Mouse (Mus musculus) neutrophil, adult 65 days (primary cell): ENCODE results near the gene Glt6d1. TPM values are rescaled to one million over a fixed set of nuclear protein-coding genes. Genes with fewer than 3 reads are reported as not detected.

Experiments
- total RNA-seq: library from RNA; stranded (reverse); gene quantifications from 2 replicates; pipeline ENCODE4 v1.2.4, GENCODE M21; 2023

Glt6d1 gene
- total RNA-seq = not detected in 2 replicates

GRCm38 (mm10) chr2:25815748-25816147 lies at the start of gene Glt6d1:
Gene Glt6d1 (minus strand): TSS chr2:25815848.

GRCm38 (mm10) chr2:25863337-25864131 lies 47.9 kb upstream of the Glt6d1 start, which contains the start of gene Kcnt1:
Gene Kcnt1 (plus strand): TSS chr2:25863734.

GRCm38 (mm10) chr2:25847226-25847625 lies 31.6 kb upstream of the Glt6d1 start, which contains the start of gene Sohlh1:
Gene Sohlh1 (minus strand): TSS chr2:25847248.

DNA sequence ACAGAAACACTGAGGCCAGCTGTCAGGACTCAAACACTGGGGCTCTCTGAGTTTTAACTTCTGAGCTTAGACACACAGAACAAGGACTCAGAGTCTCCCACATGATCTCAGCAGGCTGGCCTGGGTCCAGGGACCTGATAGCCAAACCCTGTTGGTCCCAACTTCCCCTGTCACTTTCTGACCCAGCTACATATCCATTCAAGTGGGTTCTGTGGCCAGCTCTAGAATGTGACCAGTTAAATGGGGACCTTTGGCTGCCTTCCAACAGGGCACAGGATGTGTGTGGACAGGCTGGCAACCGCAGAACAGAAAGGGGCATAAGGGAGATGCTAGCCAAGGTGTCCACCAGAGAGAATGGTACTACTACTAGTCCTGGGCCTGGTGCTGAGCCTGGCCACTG lies 7.2 kb upstream of the Glt6d1 start, which contains the start of gene Lcn9:
Gene Lcn9 (plus strand): TSS at position 348 of the 400 bp plus-strand sequence.

GRCm38 (mm10) chr2:25781957-25782356 lies 33.7 kb downstream of the Glt6d1 start, which contains the start of gene Gm13539:
Gene Gm13539 (plus strand): TSS chr2:25782257.

DNA sequence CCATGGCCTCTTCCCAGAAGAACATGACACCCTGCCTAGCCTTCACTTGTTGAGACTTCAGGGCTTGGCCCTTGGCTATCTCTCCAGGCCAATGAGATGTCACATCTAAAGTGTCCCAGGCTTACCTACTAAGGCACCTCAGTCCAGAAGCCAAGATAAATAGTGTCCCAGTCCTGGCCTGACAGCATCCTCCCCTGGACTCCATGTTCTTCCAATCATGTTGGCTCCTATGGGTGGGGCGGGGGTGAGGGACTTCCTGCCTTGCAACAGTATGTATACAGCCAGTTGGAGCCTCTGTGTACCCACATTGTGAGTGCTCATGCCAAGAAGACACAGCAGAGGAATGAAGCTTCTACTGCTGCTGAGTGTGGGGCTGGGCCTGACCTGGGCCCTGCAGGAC lies 38.9 kb downstream of the Glt6d1 start, which contains the start of gene Lcn11:
Gene Lcn11 (plus strand): TSS at position 301 of the 400 bp plus-strand sequence.

GRCm38 (mm10) chr2:25765269-25765668 lies 50.4 kb downstream of the Glt6d1 start, which contains the start of gene Lcn3:
Gene Lcn3 (plus strand): TSS chr2:25765569.

Other genes starting within 250 kb of the Glt6d1 start
- 0.11 and 0.13 TPM in 2 replicates for gene Mamdc4, start 241.0 kb downstream of the Glt6d1 start, total RNA-seq
- 5.6 and 6.0 TPM in 2 replicates for gene Phpt1, start 240.6 kb downstream of the Glt6d1 start, total RNA-seq
- 1.6 TPM in 1 of 2 replicates, not detected in the other for gene Ajm1, start 234.1 kb downstream of the Glt6d1 start, total RNA-seq
- gene Rabl6, start 207.3 kb downstream of the Glt6d1 start, total RNA-seq = 38.3 and 38.7 TPM in 2 replicates
- gene Ccdc183, start 198.2 kb downstream of the Glt6d1 start, total RNA-seq = not detected in 2 replicates
- 1.6 and 3.9 TPM in 2 replicates for gene Tmem141, start 193.8 kb downstream of the Glt6d1 start, total RNA-seq
- 0.29 TPM in 1 of 2 replicates, not detected in the other for gene Fcna, start 187.8 kb downstream of the Glt6d1 start, total RNA-seq
- gene Lcn8, start 162.7 kb downstream of the Glt6d1 start, total RNA-seq = not detected in 2 replicates
- not detected in 2 replicates for gene Lcn5, start 157.9 kb downstream of the Glt6d1 start, total RNA-seq
- not detected in 2 replicates for gene Lcn6, start 139.1 kb downstream of the Glt6d1 start, total RNA-seq
- not detected in 2 replicates for gene Lcn10, start 133.1 kb downstream of the Glt6d1 start, total RNA-seq
- gene Obp2a, start 115.8 kb downstream of the Glt6d1 start, total RNA-seq = not detected in 2 replicates
- gene Bmyc, start 109.1 kb downstream of the Glt6d1 start, total RNA-seq = 3.0 and 5.2 TPM in 2 replicates
- gene Obp2b, start 78.8 kb downstream of the Glt6d1 start, total RNA-seq = not detected in 2 replicates
- not detected in 2 replicates for gene Lcn3, start 50.3 kb downstream of the Glt6d1 start, total RNA-seq
- gene Lcn11, start 38.8 kb downstream of the Glt6d1 start, total RNA-seq = not detected in 2 replicates
- gene Gm13539, start 33.6 kb downstream of the Glt6d1 start, total RNA-seq = not detected in 2 replicates
- gene Lcn9, start 7.3 kb upstream of the Glt6d1 start, total RNA-seq = not detected in 2 replicates
- not detected in 2 replicates for gene Sohlh1, start 31.4 kb upstream of the Glt6d1 start, total RNA-seq
- gene Kcnt1, start 47.9 kb upstream of the Glt6d1 start, total RNA-seq = not detected in 2 replicates
- gene Camsap1, start 167.4 kb upstream of the Glt6d1 start, total RNA-seq = 2.5 and 10.0 TPM in 2 replicates
- 7.5 and 10.3 TPM in 2 replicates for gene Ubac1, start 205.9 kb upstream of the Glt6d1 start, total RNA-seq